Mouse (Mus musculus) left cerebral cortex, postnatal 14 days (tissue): ENCODE measurements around the gene Epo. TPM values are rescaled to one million over a fixed set of nuclear protein-coding genes. Genes with fewer than 3 reads are reported as not detected.
A peak's percentile ranks its signal among the peaks of the same experiment; 100 is the strongest.

Experiments
- DNase-seq, 2 experiments: peaks; one replicate each; pipeline ENCODE4 v3.0.0; 2021 to 2022; ENCODE audit warnings: low spot score in 2 of 2, mixed read lengths in 1 of 2
- intact Hi-C: fragments of 180-260 bp; cut with DNase I; formaldehyde crosslinking; loops from one replicate; pipeline ENCODE4 v1.15.1; 2025
- total RNA-seq, 2 experiments: library from RNA; stranded (reverse); gene quantifications; 2 replicates each; pipeline ENCODE4 v1.2.3; 2021

Epo gene
- total RNA-seq, 2 experiments from 2014 or later = not detected

GRCm38 (mm10) chr5:137541768-137542540 lies 8.9 kb upstream of the Epo start:
- DNase-seq = no peak

GRCm38 (mm10) chr5:137540991-137541390 lies 7.9 kb upstream of the Epo start:
- no peak for DNase-seq
- intact Hi-C loops = no loop called here

More at GRCm38 (mm10) chr5:137541768-137542540, 8.9 kb upstream of the Epo start:
- intact Hi-C loops = no loop called here

GRCm38 (mm10) chr5:137539291-137539801 lies 6.3 kb upstream of the Epo start:
- peak; percentile 68 to 85 for DNase-seq

GRCm38 (mm10) chr5:137537461-137537860 lies 4.4 kb upstream of the Epo start:
- intact Hi-C loops = no loop called here
- no peak for DNase-seq

More at GRCm38 (mm10) chr5:137539291-137539801, 6.3 kb upstream of the Epo start:
- intact Hi-C loops = no loop called here

GRCm38 (mm10) chr5:137535318-137535717 lies 2.3 kb upstream of the Epo start:
- no peak for DNase-seq
- intact Hi-C loops = no loop called here

GRCm38 (mm10) chr5:137534762-137535161 lies 1.7 kb upstream of the Epo start:
- intact Hi-C loops = loop anchor here (5.0 kb wide), 1 partner anchor 68 kb away; the partner anchor contains the start of gene Mospd3
- DNase-seq = no peak

GRCm38 (mm10) chr5:137532808-137533116 lies 280 bp downstream of the Epo start:
- intact Hi-C loops = loop anchor here (5.0 kb wide), 1 partner anchor 70 kb away; the partner anchor contains the start of gene Mospd3
- DNase-seq = no peak

GRCm38 (mm10) chr5:137532131-137532807 lies 773 bp downstream of the Epo start:
- peak in 1 of 2 experiments; percentile 37 for DNase-seq

GRCm38 (mm10) chr5:137531414-137532130 lies 1.5 kb downstream of the Epo start:
- intact Hi-C loops = loop anchor here (5.0 kb wide), 1 partner anchor 71 kb away; the partner anchor contains the start of gene Mospd3
- DNase-seq = no peak

More at GRCm38 (mm10) chr5:137532131-137532807, 773 bp downstream of the Epo start:
- intact Hi-C loops = loop anchor here (5.0 kb wide), 1 partner anchor 70 kb away; the partner anchor contains the start of gene Mospd3

- DNase-seq = peak; percentile 84 to 91
- intact Hi-C loops = loop anchor here (5.0 kb wide), 1 partner anchor 72 kb away; the partner anchor contains the start of gene Mospd3
These were observed 2.2 kb downstream of the Epo start for GRCm38 (mm10) chr5:137530588-137531413.

- intact Hi-C loops = loop anchor here (5.0 kb wide), 1 partner anchor 72 kb away; the partner anchor contains the start of gene Mospd3
- no peak for DNase-seq
These were observed 3.0 kb downstream of the Epo start for GRCm38 (mm10) chr5:137530075-137530474.

GRCm38 (mm10) chr5:137529221-137529995 lies 3.6 kb downstream of the Epo start:
- intact Hi-C loops = no loop called here
- no peak for DNase-seq

- intact Hi-C loops = no loop called here
- DNase-seq = no peak
These were observed 4.6 kb downstream of the Epo start for GRCm38 (mm10) chr5:137528247-137528968.

GRCm38 (mm10) chr5:137527413-137527812 lies 5.6 kb downstream of the Epo start:
- intact Hi-C loops = no loop called here

GRCm38 (mm10) chr5:137526192-137526936 lies 6.7 kb downstream of the Epo start:
- DNase-seq = no peak
- intact Hi-C loops = no loop called here

More at GRCm38 (mm10) chr5:137527413-137527812, 5.6 kb downstream of the Epo start:
- no peak for DNase-seq

- intact Hi-C loops = no loop called here
- no peak for DNase-seq
These were observed 7.5 kb downstream of the Epo start for GRCm38 (mm10) chr5:137525511-137525910.

- no peak for DNase-seq
These were observed 8.4 kb downstream of the Epo start for GRCm38 (mm10) chr5:137524671-137525070.

More at GRCm38 (mm10) chr5:137524671-137525070, 8.4 kb downstream of the Epo start:
- intact Hi-C loops = no loop called here
